Mouse (Mus musculus): ENCODE measurements around the gene Col27a1. TPM values are rescaled to one million over a fixed set of nuclear protein-coding genes. Genes with fewer than 3 reads are reported as not detected.

The Col27a1 gene
- total RNA-seq, 2 experiments from 2014 or later, result 1.3 to 1.7 TPM

DNA sequence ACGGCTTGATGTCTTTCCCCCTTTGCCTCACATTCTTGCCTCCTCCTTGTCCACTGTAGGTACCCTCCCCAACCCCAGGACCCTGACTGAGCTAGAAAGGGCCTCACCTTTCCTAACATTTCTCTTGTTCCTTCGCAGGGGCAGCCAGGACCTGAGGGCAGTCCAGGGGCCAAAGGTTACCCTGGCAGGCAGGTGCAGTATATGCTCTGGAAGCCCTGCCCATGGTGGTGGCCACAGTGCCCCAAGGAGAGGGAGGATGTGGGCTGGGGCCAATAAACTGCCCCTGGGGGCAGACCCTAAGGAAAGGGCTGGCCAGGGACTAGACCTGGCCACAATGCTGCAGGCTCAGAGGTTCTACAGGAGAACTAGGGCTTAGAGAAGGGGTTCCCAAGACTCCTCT, 40.3 kb downstream of the Col27a1 start:
- no peak for DNase-seq (ENCODE audit: low spot score)
- intact Hi-C loops (cut with DNase I), result no loop called here

DNA sequence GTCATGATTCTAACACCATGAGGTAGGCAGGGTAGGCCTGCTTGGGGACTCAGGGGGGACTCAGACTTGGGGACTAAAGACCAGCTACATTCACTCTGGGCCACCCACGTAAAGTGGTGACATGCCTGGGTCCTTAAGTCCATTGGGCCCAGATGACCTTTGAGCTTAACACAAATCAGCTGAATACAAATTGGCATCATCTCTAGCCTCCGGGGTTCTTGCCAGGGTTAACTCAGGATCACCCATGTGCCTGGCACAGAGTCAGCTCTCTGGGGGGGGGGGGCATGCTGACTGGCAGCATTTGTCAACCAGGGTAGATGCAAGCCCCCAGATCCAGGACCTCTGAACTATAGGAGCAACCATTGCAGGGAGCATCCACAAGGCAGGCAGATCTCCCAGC, 42.6 kb downstream of the Col27a1 start:
- intact Hi-C loops (cut with DNase I), result no loop called here
- DNase-seq (ENCODE audit: low spot score), result no peak

DNA sequence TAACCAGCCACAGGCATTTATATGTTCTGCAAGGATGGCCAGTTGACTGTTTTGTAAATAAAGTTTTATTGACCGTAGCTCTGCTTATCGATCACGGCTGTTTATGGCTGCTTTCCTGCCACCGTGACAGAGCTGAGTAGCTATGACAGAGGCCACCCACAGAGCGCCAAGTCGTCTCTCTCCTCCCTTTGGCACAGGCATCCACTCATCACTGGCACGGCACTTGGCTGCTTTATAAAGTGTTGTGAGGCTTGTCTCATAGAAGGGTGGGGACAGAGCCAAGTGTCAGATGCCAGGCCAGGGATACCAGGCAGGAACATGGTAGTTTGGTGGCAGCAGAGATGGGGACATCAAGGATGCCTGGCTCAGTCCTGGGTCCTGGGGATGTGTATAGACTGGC, 43.5 kb downstream of the Col27a1 start:
- no peak for DNase-seq (ENCODE audit: low spot score)
- intact Hi-C loops (cut with DNase I), result no loop called here

DNA sequence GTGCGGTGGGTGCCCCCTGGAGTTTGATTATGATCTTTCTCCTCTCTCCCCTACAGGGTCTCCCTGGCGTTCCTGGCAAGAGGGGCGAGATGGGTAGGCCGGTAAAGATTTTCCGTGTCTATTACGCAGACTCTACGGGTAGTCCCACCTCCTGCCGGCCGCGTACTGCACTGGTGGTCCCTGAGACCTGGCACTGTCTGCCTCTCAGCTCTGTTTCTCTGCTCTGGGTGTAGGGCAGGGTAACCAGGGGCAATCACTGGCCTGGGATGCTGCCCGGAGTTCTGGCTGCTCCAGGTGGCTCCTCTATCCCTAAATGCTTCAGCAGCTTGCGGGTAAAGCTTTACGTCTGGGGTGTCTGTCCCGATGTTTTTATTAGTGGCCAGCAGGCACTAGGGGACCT, 44.3 kb downstream of the Col27a1 start:
- DNase-seq (ENCODE audit: low spot score), result no peak
- intact Hi-C loops (cut with DNase I), result no loop called here

DNA sequence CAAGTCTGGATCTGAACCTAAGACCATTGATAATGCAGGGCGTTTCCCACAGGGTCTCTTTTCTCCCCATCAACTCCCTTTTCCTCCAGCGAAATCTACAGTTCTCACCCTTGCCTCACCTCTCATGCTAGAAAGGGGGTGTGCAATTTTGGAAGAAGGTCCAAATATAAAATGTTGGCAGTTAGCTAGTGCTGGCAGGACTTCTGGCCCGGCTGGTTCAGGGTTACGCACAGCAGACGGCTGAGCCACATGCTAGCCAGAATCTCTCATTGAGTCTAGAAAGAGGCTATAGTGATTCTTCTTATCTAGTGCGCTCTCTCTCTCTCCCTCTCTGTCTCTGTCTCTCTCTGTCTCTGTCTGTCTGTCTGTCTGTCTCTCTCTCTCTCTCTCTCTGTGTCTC, 45.3 kb downstream of the Col27a1 start:
- intact Hi-C loops (cut with DNase I), result no loop called here
- no peak for DNase-seq (ENCODE audit: low spot score)

DNA sequence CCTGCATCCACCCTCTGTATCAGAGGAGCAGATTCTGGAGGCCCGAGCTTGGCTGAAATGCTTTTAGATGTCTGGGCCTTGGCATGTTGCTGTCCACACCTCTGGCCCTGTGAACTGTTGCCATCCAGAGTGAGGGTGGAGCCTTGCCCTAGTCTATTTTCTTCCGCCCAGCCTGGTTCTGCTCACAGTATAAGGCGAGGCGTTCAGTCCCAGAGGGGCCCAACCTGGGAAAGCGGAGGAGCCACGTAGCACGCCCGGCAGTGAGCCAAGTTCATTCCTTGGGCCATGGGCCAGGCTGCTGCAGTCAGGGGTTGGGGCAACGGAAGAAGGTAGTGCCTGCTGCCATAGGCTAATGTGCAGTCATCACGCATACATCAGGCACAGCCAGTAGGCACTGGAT, 46.7 kb downstream of the Col27a1 start:
- intact Hi-C loops (cut with DNase I), result no loop called here
- no peak for DNase-seq (ENCODE audit: low spot score)

DNA sequence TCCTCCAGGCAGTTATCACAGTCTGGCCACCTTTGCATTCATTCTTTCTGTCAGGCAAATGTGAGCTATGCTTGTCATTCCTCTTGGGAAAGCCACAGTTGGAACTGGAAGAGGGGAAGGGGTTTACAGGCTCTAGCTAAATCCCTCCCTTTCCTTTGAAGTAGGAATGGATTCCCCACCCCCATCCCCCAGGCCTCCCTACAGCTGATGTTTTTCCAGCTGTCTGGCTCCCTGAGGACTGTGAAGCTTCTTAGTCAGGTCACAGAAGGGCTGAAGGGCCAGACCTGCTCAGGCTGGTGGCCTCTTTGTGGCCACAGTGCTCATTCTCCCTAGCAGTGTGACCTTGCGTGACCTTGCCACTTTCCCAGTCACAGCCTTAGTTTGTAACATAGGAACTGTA, 49.1 kb downstream of the Col27a1 start:
- intact Hi-C loops (cut with DNase I), result no loop called here
- DNase-seq (ENCODE audit: low spot score), result no peak

DNA sequence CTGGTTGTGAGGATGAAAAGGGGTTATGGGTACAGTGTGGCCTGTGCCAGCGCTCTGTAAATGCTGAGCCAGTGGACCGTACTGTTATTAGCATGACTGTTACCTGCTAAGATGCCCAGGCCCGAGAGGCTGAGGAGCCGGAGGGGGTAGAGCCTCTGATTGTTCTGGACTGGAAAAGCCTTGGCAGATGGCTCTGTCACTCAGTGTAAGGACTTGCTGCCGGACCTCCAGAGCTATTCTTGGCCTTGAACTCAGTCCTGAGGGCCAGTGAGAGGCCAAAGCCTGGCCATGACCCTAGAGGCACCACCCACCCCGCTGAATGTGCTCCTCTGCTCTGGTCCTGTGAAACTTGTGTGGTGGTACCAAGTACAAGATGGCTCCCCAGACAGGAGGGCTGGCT, 52.5 kb downstream of the Col27a1 start:
- no peak for DNase-seq (ENCODE audit: low spot score)
- intact Hi-C loops (cut with DNase I), result no loop called here

DNA sequence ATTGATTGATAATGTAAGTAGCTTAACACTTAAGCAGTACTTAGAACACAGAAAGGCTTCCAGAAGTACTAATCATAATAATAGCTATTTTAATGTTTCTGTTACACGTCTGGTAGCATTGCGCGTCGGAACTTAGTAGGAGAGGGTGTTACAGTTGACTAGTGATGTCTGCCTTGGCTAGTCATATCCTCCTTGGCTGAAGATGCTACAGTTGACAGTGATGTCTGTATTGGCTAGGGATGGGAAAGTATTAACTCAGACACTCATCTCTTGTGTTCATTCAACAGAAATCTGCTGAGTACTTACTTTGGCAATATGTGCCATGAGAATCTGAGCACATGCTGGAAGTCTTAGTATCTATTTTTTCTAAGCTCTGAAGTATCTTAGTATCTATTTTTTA, 53.3 kb downstream of the Col27a1 start:
- intact Hi-C loops (cut with DNase I), result no loop called here
- no peak for DNase-seq (ENCODE audit: low spot score)

DNA sequence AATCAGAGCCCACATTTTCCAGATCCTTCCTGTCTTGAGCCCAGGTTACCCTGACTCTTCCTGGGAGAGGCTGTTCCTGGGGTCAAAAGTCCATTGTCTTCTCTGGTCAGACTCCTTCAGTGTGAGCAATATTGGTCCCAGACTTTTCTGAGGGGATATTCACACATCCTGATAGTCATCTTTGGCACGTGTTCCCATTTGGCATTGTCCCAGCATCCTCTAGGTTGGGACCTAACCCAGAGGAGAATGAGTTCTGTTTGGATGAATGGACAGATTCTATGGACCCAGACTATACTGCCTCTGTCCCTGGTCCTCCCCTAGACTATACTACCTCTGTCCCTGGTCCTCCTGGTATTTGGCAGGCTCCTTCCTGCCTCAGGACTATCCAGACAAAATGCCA, 53.8 kb downstream of the Col27a1 start:
- intact Hi-C loops (cut with DNase I), result no loop called here

DNA sequence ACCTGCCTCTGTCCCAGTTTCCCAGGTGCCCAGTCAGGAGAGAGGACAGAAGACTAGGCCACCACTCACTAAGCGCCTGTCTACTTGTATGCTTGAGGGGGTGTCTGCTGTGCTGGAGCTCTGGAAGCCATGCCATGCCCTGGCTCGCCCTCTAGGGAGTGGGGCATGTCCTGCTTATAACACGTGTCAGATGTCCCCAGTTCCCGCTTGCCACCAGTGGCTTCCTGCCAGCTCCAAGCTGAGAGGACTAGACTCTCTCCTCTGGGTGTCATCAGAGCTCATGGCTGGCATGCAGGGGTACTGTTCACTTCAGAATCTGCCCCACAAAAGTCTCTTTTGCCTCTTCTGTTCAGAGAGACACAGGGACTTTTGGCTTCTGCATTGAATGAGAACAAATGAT, 55.0 kb downstream of the Col27a1 start:
- no peak for DNase-seq (ENCODE audit: low spot score)
- intact Hi-C loops (cut with DNase I), result no loop called here

More for the DNA sequence above, 53.8 kb downstream of the Col27a1 start:
- no peak for DNase-seq (ENCODE audit: low spot score)

DNA sequence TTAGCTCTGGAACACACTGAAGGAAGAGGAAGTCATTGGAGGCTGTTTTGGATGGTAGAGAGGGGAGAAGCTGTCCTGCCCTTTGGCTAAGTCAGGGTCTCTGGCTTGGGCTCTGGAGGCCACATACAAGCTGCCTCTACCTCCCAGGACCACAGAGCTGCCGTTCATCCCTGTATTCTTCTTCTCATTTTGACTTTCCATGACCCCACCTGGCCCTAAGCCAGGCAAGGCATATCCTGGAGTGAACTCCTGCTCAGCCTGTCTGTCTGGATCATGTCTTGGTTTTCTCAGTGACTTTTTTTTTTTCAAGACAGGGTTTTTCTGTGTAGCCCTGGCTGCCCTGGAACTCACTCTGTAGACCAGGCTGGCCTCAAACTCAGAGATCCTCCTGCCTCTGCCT, 60.7 kb downstream of the Col27a1 start:
- intact Hi-C loops (cut with DNase I), result loop anchor here (5.0 kb wide), 1 partner anchor 33 kb away; no protein-coding TSS in a partner anchor
- no peak for DNase-seq (ENCODE audit: low spot score)

DNA sequence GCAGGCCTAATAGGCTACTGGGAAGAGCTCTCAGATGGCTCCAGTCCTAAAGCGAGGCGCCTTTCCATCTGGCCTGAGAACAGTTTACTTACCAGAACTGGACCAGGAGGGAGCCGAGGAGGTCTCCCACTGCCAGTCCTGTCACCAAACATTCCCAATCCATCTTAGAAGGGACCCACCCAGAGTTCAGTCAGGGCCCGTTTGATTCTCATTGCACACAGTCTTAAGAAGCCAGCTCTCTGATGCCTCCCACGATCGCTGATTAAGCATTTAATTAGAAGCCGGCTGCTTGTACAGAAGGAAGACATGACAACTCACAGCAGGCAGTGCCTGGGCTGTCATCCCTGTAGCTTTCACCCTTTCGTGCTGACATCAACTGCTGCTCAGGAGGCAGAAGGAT, 61.4 kb downstream of the Col27a1 start:
- DNase-seq (ENCODE audit: low spot score), result peak; percentile 64
- intact Hi-C loops (cut with DNase I), result loop anchor here (5.0 kb wide), 1 partner anchor 43 kb away; no protein-coding TSS in a partner anchor

DNA sequence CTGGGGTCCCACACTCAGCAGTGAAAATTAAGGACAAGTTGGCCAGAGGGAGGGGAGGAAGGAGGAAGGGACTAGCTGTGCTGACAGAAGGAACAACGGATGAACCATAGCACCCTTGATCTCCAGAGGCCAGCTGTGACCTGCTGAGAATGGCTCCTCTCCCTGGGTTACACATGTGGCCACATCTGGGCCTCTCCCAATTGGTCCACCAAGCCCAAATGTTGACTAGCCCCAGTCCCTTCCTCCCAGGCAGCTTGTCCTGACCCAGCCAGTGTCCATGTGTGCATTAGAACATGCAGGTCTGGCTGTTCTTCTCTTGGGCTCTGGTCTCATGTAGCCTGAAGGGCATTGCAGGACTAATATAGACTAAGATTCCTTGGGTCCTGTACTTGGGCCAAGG, 62.8 kb downstream of the Col27a1 start:
- intact Hi-C loops (cut with DNase I), result loop anchor here (5.0 kb wide), 1 partner anchor 44 kb away; no protein-coding TSS in a partner anchor
- no peak for DNase-seq (ENCODE audit: low spot score)

DNA sequence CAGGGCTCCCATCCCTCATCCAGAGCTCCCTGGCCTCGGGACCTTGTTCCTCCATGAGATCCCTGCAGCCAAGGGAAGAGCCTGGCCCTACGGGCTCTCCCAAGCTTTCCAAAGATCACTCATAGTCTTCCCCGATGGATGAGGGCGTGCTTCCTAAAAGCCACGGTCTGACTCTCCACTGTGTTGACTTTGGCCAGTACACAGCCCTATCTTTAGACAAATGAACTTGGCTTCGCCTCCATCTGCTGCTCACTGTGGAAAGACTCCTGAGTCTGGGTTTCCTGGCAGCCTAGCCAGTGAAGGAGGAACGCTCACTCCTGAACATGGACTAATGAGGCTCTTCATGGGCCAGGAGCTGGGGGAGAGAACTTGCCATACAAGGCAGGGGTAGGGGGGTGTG, 65.0 kb downstream of the Col27a1 start:
- DNase-seq (ENCODE audit: low spot score), result peak; percentile 68
- intact Hi-C loops (cut with DNase I), result loop anchor here (5.0 kb wide), 1 partner anchor 47 kb away; no protein-coding TSS in a partner anchor

DNA sequence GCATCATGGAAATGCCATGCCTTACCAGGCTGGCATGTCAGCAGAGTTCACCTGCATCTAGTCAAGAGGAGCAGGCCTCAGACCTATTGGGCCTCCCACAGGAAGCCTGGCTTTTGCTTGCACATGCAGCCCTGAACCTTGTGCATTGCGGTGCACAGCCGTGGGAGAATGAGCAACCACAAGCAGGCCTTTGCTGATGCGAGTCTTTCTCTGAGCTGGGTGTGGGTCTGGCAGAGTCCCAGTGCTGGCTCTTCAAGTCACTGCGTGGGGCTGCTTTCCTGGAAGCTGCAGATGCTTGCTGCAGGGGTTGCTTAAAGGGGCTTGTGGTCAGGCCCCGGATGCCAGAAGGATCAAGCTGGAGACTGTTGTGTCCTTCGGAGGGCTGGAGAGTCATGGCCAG, 67.9 kb downstream of the Col27a1 start:
- intact Hi-C loops (cut with DNase I), result no loop called here
- no peak for DNase-seq (ENCODE audit: low spot score)

DNA sequence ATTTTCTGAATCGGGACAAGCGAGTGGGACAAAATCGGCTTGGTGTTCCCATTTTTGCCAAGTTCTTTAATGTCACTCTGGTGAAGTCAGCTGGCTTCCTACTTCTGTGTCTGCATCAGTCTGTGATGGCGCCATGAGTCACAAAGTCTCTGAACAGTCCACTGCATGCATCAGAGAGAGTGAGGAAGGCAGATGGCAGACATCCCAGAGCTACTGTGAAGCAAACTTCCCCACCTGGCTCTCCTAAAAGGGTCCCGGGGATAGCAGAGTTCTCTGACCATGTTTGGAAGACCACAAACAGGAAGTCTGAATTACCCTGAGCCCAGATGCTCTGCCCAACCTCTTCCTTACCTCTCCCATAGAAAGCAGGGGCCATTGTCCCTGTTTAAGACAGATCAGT, 69.5 kb downstream of the Col27a1 start:
- intact Hi-C loops (cut with DNase I), result no loop called here
- no peak for DNase-seq (ENCODE audit: low spot score)

DNA sequence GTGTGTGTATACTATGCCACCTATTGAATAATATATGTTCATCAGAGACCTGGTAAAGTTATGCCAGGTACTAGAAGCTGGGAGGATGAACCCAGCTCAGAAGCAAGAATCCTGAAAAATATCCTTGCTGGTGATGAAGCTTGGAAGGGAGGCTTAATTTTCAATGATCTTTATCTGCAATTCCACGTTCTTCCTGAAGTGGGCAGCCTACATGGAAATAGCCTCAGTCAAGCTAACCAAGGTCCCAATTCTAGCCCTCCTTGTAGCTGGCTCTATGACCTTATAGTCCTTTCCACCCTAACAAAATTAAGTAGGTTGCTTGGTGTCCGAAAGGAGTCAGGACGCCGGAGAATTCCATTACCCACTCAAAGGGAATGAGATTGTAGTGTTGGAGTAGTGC, 72.2 kb downstream of the Col27a1 start:
- intact Hi-C loops (cut with DNase I), result no loop called here
- DNase-seq (ENCODE audit: low spot score), result no peak

DNA sequence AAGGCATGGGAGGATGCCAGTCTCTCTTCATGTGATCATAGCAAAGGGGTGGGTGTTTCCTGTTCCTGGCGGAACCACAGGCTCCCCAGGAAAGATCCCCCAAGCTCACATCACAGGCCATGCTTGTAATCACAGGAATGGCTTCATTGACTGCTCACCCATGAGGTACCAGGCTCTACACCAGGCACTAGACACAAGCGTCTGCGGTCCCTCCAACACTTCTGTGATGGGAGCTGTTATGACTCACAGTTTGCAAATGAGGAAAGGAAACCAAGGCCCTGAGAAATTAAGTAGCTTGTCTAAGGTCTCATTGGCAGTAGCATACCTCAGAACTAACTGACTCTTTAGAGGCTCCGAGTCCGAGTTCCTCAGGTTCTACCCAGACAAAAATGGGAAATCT, 74.7 kb downstream of the Col27a1 start:
- intact Hi-C loops (cut with DNase I), result no loop called here
- no peak for DNase-seq (ENCODE audit: low spot score)

DNA sequence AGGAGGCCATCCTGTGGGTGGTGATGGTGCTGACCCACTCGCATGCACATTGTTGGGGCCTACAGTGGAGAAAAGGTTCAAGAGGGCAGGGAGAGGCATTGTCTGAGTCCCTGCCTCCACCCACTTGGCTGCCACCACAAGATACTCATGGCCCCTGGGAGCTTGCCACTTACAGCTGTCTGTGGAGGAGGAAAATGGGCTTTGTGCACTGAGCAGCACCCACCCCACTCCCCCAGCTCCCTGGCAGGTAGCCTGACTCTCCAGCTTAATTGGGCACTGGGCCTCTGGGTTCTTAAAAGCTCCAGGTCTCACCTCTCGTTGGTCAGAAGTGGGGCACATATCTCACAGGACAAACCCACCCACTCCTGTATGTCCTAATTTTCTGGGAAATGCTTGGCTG, 76.3 kb downstream of the Col27a1 start:
- intact Hi-C loops (cut with DNase I), result no loop called here
- no peak for DNase-seq (ENCODE audit: low spot score)

DNA sequence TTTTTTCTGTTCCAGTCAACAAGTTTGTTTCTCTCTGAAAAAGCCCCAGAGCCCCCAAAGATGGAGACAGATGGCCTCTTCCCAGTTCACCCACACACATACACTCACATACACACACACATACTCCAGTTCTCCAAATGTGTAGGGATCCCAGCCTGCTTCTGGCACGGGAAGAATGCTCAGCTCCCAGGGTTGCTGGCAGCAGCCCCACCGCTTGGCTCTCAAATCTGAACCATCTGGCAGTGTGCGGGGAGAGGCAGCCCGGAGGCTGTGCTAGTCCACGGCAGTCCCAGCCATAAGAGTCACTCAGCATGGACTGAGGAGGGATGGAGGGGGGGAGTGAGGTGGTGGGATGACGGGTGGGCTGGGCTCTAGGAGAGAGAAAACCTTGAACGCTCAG, 77.3 kb downstream of the Col27a1 start:
- intact Hi-C loops (cut with DNase I), result no loop called here

DNA sequence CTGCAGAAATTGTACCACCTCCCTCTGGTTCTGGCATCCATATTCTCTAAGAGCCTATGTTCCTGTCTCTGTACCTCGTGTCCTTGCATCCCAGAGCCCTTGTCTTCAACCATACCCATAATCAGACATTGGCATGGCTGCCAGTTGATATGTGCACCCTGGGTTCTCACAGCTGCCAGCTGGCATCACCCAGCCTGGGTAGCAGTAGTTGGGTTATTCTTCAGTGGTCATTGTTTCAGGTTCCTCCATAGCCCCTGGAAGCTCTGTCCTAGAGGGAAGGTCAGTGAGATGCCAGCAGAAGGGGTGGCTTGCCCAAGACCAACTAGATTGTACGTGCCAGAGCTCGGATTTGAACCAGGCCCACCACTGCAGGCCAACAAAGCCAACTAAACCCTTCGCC, 77.9 kb downstream of the Col27a1 start:
- DNase-seq (ENCODE audit: low spot score), result no peak
- intact Hi-C loops (cut with DNase I), result no loop called here

More for the DNA sequence above, 77.3 kb downstream of the Col27a1 start:
- DNase-seq (ENCODE audit: low spot score), result peak; percentile 74

DNA sequence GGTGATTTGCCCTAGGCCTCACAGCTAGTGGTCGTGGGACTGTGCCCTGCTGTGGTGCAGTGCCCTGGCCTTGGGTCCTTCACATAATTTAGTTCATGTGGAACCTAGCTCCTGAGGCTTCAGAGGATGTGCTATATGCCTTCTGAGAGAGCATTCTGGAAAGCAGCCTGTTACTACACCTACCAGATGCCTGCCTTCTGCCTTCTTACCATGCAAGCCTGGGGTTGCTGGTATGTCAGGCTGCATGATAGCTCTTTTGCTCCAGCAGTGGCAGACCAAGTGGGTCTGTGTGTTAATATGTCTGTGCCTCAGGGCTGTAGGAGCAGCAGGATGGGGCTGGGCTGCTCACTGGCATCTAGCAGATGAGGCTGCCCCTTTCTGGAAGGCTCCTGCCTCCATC, 81.8 kb downstream of the Col27a1 start:
- intact Hi-C loops (cut with DNase I), result no loop called here
- no peak for DNase-seq (ENCODE audit: low spot score)
